Mouse (Mus musculus): ENCODE measurements around the gene Pdzrn3. TPM values are rescaled to one million over a fixed set of nuclear protein-coding genes. Genes with fewer than 3 reads are reported as not detected.

Pdzrn3 gene
- total RNA-seq, 2 experiments from 2014 or later = 67.5 to 81.9 TPM

DNA sequence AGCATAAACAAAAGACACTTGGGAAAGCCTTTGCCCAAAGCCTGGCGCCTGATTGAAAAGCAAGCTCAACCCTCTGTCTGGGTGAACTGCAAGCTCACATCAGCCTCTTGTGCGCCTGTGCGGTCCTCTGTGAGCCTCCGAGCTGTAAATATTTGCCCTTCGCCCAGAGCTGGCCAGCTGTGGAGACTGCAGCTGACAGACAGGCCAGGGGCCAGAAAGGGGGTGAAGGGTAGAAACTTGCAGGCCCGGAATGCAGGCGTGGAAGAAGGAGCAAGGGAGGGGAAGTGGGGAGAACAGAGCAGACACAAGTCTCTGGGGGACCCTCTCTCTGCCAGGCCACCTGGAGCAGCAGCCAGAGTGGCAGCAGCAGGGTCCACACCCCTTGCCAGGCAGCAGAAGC lies 3.0 kb downstream of the Pdzrn3 start:
- DNase-seq = peak in 1 of 2 experiments; percentile 34
- intact Hi-C loops (cut with DNase I) = loop anchor here (5.0 kb wide), 2 partner anchors 47 to 158 kb away; no protein-coding TSS in a partner anchor

DNA sequence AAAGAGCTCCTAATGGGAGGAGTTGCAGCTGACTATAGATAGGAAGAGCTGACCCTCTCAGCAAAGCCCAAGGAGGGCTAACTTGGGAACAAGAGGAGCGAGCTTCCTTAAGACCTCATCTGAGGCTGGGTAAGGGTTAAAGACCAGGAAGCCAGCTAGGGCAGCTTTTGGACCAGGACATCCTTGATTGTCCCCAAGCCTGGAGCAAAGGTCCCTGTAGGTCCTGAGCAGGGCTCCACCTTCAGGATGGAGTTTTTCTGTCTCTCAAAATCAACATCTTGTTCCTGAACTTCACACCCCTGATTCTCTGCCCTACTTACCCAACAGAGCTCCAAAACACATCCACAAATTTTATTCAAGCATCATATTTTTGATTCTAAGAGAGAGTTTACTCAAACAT lies 3.5 kb downstream of the Pdzrn3 start:
- intact Hi-C loops (cut with DNase I) = no loop called here
- no peak for DNase-seq

DNA sequence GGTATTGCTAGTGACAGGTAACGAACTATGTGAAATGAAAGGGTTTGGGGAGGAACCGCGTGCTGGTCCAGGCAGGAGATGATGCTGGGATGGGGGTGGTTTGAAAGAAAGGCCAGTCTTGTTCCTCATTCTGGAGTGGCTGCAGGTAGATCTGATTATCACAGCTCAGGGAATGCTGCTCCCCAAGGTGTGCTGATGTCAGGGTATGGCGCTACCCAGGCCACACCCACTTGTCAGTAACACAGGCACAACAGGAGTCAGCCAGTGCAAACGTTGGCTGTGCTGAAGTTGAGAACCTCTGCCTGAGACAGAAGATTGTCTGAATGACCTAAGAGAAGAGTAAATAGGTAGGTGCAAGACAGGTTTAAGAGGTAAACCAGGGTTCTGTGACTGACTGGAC lies 4.7 kb downstream of the Pdzrn3 start:
- intact Hi-C loops (cut with DNase I) = no loop called here
- DNase-seq = no peak

DNA sequence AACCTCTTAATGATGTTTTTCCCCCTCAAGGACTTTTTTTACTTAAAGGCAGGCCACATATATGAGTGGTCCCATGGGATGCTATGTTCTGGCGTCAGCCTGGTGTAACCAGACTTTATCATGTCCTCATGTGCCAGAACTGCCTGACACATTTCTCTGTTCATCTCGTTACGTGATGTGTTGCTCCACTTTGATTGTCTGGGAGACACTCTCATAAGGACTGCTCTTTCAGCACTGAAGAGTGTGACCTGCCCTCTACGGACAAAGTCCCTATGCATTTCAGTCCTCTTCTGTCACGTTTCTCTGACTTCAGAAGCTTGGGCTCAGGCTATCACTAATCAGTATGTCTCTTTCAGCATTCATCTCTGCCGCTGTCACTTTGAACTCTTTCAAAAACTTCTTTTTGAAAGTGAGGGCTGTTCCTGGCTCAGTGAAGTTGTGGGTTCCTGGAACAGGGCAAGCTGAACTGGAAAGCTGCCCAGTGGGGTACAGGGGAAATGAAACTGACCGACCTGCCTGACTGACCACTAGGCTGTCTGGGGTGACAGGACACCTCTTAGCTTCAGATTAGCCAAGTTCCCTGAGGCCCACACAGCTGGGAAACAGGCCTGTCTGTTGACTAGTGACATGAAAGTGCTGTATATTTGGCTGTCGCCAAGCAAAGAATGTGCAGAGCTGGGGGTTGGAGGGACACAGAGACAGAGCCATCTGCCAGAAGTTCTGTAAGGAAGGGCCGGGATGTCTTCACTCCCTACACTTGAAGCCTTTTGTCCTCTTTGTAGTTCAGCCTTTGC lies 10.7 kb downstream of the Pdzrn3 start:
- DNase-seq = no peak
- intact Hi-C loops (cut with DNase I) = no loop called here

DNA sequence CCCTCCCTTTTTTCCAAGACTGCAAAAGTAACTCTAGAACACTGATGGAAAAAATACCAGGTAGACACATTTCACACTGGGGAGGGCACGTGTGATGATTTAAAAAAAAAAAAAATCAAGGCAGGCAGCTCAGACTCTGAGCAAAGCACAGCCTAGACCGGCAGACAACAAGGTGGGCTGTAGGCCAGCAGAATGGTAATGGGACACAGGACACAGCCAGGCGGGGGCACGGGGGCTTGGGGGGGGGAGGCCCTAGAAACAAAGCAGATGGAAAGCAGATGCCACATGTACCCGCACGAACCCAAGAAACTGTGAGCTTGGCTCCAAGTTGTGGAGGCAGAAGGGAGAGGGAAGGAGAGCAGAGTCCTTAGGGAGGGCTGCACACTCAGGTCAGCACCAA lies 11.9 kb downstream of the Pdzrn3 start:
- DNase-seq = no peak
- intact Hi-C loops (cut with DNase I) = no loop called here

DNA sequence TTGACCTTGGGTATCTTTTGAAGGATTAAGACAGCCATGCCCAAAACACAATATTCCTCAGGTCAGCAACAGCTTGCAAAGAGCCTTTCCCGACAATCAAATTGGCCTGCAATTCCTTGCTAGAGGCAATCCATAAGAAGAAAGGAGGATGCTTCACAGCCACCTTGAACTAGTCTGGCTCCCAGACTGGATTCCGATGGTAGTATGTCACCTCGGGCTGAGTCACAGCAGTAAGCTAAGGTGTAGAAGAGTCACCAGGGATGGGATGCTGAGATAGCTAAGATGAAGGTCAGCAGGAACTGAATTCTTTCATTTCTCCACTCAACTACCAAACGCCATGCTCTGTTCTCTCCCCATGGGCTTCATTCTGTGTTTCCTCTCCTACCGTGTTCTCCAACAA lies 13.8 kb downstream of the Pdzrn3 start:
- no peak for DNase-seq
- intact Hi-C loops (cut with DNase I) = no loop called here

DNA sequence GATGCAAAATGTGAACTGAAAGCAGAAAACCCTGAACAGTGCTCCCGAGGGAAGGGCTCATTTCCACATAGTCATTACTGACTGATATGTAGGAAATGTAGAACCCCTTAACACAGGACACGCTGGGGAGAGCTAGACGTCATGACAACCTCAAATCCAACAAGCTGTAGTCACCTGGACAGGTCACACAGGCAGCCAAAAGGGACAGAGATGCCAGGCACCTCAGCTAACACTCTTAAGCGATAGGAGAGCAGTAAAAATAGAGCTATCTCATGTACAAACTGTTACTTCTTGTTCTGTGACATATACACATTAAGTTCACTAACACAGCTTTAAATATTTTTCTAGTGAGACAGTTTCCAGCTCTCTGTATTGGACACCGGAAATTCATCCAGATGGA lies 15.0 kb downstream of the Pdzrn3 start:
- DNase-seq = no peak
- intact Hi-C loops (cut with DNase I) = no loop called here

DNA sequence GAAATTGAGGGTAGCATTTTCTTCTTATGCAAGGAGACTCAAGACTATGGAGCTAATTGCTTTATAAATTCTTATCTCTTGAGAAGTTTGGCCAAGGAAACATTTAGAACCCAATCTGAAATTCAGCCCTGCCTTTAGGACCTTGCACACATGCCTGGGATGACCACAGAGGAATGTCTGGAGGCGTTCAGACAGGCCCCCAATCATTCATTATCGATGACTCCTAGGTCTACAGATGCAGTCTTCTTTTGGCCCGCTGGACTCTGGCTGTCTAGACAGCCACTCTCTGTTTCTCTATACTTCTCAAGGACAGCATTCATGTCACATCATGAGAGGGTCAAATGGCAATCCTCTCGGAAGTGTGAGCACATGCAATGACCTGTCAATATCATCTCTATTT lies 15.4 kb downstream of the Pdzrn3 start:
- no peak for DNase-seq
- intact Hi-C loops (cut with DNase I) = no loop called here

DNA sequence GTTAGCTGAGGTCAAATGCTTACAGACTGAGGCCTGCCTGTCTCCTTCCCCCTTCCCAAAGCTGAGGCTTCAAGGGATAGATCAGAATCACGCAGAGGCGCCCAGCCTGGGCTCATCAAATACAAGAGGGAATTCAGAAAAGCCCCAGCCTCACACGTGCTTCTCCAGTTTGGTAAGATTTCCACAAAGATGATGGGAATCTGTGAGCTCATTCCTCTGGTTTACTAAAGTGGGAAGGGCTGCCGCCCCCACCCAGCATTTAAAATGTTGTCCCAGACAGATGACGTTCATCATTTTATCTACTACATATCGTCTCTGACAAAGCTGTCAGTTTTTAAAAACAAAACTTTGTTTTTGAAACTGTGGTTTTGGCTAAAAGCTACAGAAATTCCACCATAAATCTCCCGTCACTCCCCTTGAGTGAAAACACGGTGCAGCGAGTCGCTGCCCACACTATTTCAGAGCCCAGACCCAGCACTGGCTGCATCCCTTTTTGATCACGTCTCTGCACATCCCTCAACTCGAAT lies 17.4 kb downstream of the Pdzrn3 start:
- no peak for DNase-seq
- intact Hi-C loops (cut with DNase I) = no loop called here

DNA sequence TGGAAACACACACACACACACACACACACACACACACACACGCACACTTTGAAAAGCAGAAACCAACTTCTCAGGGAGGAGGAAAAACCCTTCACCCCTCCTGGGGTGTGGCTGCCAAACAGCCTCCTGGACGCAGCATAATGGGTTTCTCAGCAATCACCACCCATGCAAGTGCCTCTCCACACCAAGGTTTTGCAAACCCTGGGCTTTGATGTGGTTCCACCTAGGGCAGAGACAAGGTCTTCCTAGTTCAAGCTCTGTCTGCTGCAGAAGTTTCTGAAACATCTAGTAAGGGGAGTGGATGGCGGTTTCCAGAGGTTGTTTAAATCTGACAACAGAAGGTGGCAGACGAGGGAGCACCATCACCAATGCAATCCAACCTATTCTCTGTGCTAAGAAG lies 18.1 kb downstream of the Pdzrn3 start:
- intact Hi-C loops (cut with DNase I) = no loop called here
- no peak for DNase-seq

DNA sequence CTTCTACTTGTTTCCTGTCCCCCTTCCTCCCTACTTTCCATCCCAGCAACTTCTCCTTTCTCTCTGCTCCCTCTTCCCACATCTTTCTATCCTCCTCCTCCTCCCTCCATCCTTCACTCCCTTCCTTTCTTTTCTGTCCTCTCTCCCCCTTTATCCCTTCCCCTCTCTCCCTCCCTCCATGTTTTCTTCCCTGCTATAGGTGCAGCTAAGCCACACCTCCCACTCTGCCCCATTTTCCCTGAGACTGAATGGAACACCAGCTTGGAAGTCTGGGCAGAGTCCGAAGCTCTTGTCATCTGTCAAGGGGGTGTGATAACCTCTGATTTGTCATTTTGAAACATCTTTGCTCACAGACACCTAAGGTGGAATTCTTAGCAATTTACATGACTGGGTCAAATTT lies 22.8 kb downstream of the Pdzrn3 start:
- intact Hi-C loops (cut with DNase I) = no loop called here
- no peak for DNase-seq

DNA sequence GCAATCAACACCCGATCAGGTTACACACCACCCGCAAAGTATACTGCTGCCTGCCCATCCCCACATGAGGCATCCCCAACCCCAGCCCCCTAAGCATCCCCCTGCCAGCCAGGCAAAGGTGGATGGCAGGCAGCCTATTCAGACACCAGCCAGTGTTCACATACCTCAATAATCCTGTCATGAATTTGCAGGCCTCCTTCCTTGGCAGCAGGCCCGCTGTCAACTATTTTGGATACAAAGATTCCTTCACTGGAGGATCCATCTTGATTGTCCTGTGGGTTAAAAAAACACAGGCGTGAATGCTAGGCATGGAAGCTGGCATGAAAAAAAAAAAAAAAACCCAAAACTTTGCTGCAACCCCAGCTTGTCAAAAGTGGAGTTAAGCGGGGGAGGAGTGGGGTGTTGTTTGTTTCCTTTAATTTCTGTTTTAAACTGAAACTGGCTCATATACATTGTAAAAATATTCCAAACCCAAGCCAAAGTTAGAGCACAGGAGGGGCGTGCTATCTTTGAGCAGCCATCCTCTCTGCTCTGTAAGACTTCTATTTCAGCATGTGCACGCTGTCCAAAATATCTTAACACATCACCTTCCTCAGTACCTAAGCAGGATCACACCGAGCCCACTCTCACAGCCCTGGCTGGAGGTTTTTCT lies 23.3 kb downstream of the Pdzrn3 start:
- DNase-seq = peak in 1 of 2 experiments; percentile 30
- intact Hi-C loops (cut with DNase I) = no loop called here

DNA sequence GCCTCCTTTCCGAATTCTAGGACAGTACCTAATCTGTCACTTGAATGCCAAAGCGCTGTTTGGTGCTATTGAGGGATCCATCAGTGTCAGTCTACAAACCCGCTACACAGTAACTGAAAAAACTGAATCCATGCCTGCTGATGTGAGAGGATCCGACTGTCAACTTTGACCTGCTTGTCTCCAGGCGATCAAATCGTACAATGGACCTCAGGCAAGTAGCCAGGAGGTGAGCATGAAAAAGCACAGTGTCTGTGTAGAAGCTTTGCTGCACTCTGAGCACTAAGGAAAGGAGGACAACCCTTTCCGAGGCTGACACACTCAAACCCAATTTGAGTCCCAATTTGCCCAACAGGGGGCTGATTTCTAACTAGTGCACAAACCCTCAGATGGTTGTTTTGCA lies 24.0 kb downstream of the Pdzrn3 start:
- DNase-seq = no peak
- intact Hi-C loops (cut with DNase I) = no loop called here

DNA sequence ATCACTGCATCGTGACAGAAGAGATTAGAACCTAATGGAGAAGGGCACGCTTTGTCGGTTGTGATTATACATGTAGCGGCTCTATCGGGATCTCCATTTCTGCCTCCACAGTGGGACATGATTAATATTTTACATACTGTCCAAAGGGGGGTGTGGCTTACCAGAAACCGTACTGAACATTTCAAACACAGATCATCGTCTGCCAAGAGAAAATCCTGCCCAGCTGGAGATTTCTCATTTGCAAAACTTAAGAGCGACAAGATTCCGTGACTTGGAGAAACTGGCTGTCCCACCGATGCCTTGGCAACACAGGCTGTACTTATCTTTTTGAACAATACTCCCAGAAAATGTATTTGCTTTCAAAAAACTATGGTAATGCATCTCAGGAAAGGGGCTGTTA lies 25.1 kb downstream of the Pdzrn3 start:
- intact Hi-C loops (cut with DNase I) = no loop called here
- no peak for DNase-seq

DNA sequence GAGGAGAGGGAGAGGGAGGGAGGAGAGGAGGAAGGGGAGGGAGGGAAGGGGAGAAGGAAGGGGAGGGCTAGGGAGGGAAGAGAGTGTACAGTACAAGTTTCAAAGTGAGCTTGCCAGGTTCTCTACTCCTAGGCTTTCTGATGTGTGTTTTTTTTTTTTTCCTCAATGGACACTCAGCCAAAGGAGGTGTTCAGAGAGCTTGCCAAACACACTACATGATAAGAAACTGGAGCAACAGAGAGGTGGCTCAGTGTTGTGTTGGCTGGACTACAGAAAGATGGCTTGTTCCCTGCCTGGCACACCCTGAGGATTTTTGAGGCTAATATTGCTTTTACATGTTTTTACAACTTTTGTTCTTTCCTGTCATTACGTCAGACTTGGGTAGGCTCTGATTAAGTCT lies 26.6 kb downstream of the Pdzrn3 start:
- intact Hi-C loops (cut with DNase I) = no loop called here
- no peak for DNase-seq

DNA sequence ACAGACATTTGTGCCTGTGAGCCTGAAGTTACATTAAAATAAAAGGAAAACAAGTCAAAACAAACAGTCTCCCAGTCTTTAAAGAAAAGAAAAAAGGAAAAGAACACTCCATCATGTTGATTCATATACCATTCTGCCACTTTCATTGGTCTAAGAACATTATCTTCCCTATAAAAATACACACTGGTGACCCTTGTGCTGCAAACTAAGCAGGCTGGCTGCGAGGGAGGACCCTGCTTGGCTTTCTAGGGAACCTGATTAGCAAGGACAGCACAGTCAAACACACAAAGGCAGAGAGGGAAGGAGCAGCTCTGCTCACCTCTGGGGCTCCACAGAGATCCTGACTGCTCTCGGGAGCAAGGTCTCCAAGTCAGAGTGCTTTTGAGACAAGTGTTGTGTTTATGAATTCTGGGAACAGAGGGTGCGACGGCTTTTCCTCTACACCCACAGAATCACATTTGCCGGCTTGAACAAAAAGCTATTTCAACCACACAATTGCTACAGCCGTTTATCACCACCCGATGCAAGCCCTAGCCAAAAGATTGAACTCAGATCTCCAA lies 27.2 kb downstream of the Pdzrn3 start:
- intact Hi-C loops (cut with DNase I) = no loop called here
- DNase-seq = no peak

DNA sequence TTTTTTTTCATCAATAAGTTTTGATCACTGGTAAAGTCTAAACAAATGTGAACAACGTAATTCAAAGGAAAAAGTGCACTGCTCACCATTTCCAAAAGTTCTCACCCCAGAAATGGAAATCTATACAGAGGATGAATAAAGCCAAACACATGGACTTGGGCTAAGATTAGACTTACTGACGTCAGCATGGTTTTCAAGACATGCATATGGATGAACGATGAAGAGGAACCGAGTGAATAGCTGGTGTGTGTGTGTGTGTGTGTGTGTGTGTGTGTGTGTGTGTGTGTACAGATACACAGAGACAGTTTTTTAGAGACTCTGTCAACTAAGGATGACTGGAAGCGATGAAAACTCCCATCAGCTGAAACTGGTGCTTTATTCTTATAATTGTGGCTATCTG lies 29.2 kb downstream of the Pdzrn3 start:
- intact Hi-C loops (cut with DNase I) = no loop called here
- no peak for DNase-seq

DNA sequence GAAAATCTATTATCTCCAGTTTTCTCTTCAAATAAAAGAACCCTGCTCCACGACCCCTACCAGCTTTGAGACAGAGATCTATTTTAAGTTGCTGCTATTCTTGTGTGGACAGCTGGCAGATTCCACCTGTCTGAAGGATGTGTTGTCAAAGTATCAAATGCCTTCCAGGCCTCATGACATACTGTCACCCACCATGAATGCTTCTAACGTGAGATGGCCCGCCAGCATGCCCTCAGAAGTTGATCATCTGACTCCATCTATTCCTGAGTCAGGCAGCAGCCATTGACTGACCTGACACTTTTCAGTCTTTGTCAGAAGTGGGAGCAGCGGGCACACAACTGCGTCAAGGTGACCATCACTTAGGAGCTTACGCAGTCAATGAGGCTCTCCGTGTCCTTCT lies 37.6 kb downstream of the Pdzrn3 start:
- intact Hi-C loops (cut with DNase I) = no loop called here
- DNase-seq = no peak

DNA sequence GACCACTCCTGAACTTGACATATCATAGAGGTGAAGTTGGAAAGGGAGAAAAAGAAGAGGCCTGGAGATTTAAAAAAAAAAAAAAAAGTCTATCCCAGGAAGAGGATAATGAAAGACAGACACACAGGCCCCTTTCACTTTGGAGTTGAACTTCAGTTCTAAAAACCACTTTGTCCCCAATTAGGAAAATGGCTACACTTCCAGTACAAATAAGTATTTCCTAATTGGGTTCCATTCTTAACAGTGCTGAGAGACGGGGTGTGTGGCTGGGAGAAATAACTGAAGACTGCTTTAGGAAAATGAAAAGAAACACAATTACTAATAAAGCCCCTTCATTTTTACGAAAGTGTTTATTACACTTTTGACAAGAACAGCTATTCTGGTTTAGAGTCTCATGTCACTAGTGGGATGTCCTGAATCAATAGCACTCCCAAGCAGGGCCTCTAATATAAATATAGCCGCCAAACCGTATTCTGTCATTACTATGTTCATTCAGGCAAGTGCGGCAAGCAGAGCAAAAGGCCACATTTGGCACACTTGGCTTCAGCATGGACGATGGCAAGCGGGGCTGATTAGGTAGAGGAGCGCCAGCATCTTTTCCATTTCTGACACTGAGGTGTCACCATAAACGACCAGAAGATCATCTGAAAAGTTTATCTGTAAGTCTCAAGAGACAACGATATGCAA lies 39.7 kb downstream of the Pdzrn3 start:
- DNase-seq = no peak
- intact Hi-C loops (cut with DNase I) = no loop called here

DNA sequence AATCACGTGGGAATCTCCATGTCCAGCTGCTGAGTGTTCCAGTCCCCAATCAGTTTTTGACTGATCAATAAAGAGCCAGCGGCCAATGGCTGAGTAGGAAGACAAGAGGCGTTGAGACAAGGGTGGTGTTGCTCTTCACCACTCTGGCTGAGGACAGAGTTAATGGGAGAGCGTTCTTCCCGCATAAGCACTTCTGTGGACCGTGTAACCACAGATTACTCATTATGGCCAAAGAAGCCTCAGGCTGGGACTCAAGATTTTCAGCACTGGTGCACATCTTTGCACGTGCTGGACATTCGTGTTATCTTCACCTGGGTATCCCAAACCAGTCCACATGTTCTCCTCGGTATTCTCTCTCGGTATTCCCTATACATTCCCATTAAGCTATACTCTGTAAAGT lies 41.0 kb downstream of the Pdzrn3 start:
- DNase-seq = no peak
- intact Hi-C loops (cut with DNase I) = no loop called here

DNA sequence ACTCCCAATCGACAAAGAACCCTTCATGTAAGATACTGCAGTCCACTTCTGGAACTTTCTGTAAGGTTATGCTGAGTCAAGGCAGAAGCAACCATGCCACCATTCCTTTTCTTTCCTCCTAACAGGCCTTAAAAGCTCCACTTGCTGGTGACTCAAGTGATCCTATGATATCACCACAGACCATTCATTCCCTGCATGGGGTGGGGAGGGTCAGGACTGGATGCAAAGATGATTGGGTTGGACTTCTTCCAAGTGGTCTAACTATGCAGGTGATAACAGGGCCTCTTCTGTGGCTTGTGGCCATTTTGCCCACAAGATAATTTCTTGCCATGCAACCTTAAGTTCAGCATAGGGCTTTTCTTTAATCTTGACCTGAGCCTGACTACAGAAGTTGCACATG lies 42.0 kb downstream of the Pdzrn3 start:
- intact Hi-C loops (cut with DNase I) = no loop called here

More for the DNA sequence above, 42.0 kb downstream of the Pdzrn3 start:
- no peak for DNase-seq

Data from gastrocnemius, postnatal 36 days (tissue).